Mouse (Mus musculus): Measurements from ENCODE around the gene Nfyb. TPM values are rescaled to one million over a fixed set of nuclear protein-coding genes. Genes with fewer than 3 reads are reported as not detected.

Nfyb gene
- polyA plus RNA-seq, 1 experiment: 114 TPM

DNA sequence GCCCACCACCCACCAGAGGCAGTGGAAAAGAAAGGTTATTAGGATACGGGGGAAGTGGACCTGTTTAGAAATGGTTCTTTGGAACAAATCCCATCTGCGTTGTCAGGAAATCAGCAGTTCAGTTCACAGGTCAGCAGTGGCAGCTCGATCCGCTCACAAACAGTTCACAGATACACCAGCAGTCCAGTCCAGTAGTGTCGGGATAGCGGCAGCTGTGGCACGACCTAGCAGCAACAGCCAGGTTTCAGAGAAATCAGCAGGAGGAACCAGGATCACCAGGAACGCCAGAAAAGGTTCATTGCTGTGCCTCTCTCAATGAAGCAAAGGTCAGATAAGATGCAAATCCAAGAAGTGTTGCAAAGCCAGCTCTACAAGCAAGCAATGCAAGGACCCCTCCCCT lies 42.5 kb upstream of the Nfyb start:
- Histone ChIP-seq H3K36me3 (ENCODE audit: control insufficient read depth, insufficient read depth, low read length, poor library complexity, severe bottlenecking) (no peaks in the 10 kb centered on the region), H3K4me3 (ENCODE audit: low read depth, low read length) (no peak overlapping the region), H3K27ac (ENCODE audit: insufficient read depth, low read length) (peak overlapping the region; percentile 32), H3K9ac (ENCODE audit: low read depth, poor library complexity, severe bottlenecking) (no peak overlapping the region), H3K27me3 (ENCODE audit: control insufficient read depth, insufficient read depth, low read length, poor library complexity, severe bottlenecking) (no peaks in the 10 kb centered on the region), H3K4me1 (ENCODE audit: control insufficient read depth, insufficient read depth, low read length) (peaks cover 9% of the 10 kb centered on the region), H3K9me3 (replicated peaks; ENCODE audit: control insufficient read depth, insufficient read depth, low read length, poor library complexity, severe bottlenecking) (0 out of 2 replicates have a peak, but pooled peaks cover 2% of the 10 kb centered on the region)
- TF ChIP-seq POLR2A (IDR thresholded peaks at IDR 0.05; ENCODE audit: insufficient read depth, low read length): no peak
- TF ChIP-seq CTCF (IDR thresholded peaks at IDR 0.05; ENCODE audit: low read depth, low read length): no peak
- TF ChIP-seq EP300 (IDR thresholded peaks at IDR 0.05; ENCODE audit: insufficient read depth, low read depth, low read length): no peak

DNA sequence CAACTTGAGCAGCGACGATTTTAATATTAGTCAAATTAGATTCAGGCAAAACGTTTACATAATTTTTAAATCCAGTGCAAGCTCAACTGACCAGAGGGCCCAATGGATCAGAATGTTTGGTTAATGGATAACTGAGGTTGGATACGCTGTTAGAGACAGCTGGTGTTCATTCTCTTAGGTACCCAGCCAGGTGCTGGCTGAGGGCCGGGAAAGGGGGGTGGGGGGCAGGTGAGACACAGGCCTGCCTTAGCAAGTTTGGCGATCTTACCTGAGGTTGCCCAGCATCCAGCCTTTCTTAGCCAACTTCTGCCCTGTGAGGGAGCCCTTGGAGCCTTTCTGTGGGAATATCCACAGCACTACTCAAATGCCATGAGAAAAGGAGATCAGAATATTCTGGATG lies 41.2 kb upstream of the Nfyb start:
- Histone ChIP-seq H3K36me3 (ENCODE audit: control insufficient read depth, insufficient read depth, low read length, poor library complexity, severe bottlenecking) (no peaks in the 10 kb centered on the region), H3K4me1 (ENCODE audit: control insufficient read depth, insufficient read depth, low read length) (peaks cover 7% of the 10 kb centered on the region), H3K27me3 (ENCODE audit: control insufficient read depth, insufficient read depth, low read length, poor library complexity, severe bottlenecking) (no peaks in the 10 kb centered on the region), H3K4me3 (ENCODE audit: low read depth, low read length) (no peak overlapping the region), H3K27ac (ENCODE audit: insufficient read depth, low read length) (no peak overlapping the region), H3K9ac (ENCODE audit: low read depth, poor library complexity, severe bottlenecking) (no peak overlapping the region), H3K9me3 (replicated peaks; ENCODE audit: control insufficient read depth, insufficient read depth, low read length, poor library complexity, severe bottlenecking) (0 out of 2 replicates have a peak, but pooled peaks cover 2% of the 10 kb centered on the region)
- TF ChIP-seq EP300 (IDR thresholded peaks at IDR 0.05; ENCODE audit: insufficient read depth, low read depth, low read length) (no peak), CTCF (IDR thresholded peaks at IDR 0.05; ENCODE audit: low read depth, low read length) (no peak), POLR2A (IDR thresholded peaks at IDR 0.05; ENCODE audit: insufficient read depth, low read length) (no peak)

DNA sequence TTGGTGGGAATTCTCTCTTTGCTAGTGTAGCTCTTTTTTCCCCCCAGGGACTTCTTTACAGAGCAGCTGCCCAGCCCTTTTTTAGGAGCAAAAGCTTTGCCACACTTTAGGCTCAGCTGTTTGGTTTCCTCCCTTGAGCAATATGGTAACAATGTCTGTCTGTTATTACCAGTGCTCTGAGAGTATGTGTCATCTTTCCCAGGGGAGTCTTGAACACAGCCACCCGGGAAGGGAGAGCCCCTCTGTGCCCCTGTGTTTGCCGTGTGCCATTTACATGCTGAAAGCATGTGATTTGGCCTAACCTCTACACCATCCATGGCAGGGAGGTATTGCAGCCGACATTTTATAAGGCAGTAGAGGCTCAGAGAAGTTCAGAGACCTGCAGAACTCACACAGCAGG lies 40.5 kb upstream of the Nfyb start:
- Histone ChIP-seq H3K27me3 (ENCODE audit: control insufficient read depth, insufficient read depth, low read length, poor library complexity, severe bottlenecking) (no peaks in the 10 kb centered on the region), H3K27ac (ENCODE audit: insufficient read depth, low read length) (no peak overlapping the region), H3K9ac (ENCODE audit: low read depth, poor library complexity, severe bottlenecking) (no peak overlapping the region), H3K4me1 (ENCODE audit: control insufficient read depth, insufficient read depth, low read length) (peaks cover 4% of the 10 kb centered on the region), H3K9me3 (replicated peaks; ENCODE audit: control insufficient read depth, insufficient read depth, low read length, poor library complexity, severe bottlenecking) (0 out of 2 replicates have a peak, but pooled peaks cover 2% of the 10 kb centered on the region), H3K36me3 (ENCODE audit: control insufficient read depth, insufficient read depth, low read length, poor library complexity, severe bottlenecking) (no peaks in the 10 kb centered on the region), H3K4me3 (ENCODE audit: low read depth, low read length) (no peak overlapping the region)
- TF ChIP-seq POLR2A (IDR thresholded peaks at IDR 0.05; ENCODE audit: insufficient read depth, low read length) (no peak), EP300 (IDR thresholded peaks at IDR 0.05; ENCODE audit: insufficient read depth, low read depth, low read length) (no peak), CTCF (IDR thresholded peaks at IDR 0.05; ENCODE audit: low read depth, low read length) (no peak)

DNA sequence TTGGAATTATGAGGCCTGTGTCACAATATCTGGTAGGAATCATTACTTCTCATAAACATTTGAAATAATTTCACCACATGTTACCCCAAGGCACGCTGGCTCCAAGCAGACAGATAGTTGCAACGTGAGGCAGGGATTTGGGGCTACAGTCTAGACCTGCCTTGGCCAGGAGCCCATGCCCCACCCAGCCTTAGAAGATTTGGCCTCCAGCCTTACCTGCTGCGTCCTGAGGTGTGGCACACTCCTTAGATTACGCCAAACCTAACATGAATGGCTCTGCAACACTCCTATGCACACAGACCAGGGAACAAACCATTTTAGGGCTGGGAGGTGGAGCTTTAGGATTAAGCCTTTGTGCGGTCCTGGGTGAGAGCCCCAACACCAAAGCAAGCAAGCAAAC lies 36.1 kb upstream of the Nfyb start:
- Histone ChIP-seq H3K4me1 (ENCODE audit: control insufficient read depth, insufficient read depth, low read length) (peaks cover 5% of the 10 kb centered on the region), H3K9me3 (replicated peaks; ENCODE audit: control insufficient read depth, insufficient read depth, low read length, poor library complexity, severe bottlenecking) (0 out of 2 replicates have a peak, but pooled peaks cover 2% of the 10 kb centered on the region), H3K9ac (ENCODE audit: low read depth, poor library complexity, severe bottlenecking) (no peak overlapping the region), H3K27ac (ENCODE audit: insufficient read depth, low read length) (no peak overlapping the region), H3K36me3 (ENCODE audit: control insufficient read depth, insufficient read depth, low read length, poor library complexity, severe bottlenecking) (no peaks in the 10 kb centered on the region), H3K27me3 (ENCODE audit: control insufficient read depth, insufficient read depth, low read length, poor library complexity, severe bottlenecking) (no peaks in the 10 kb centered on the region), H3K4me3 (ENCODE audit: low read depth, low read length) (no peak overlapping the region)
- TF ChIP-seq POLR2A (IDR thresholded peaks at IDR 0.05; ENCODE audit: insufficient read depth, low read length) (no peak), CTCF (IDR thresholded peaks at IDR 0.05; ENCODE audit: low read depth, low read length) (no peak), EP300 (IDR thresholded peaks at IDR 0.05; ENCODE audit: insufficient read depth, low read depth, low read length) (no peak)

DNA sequence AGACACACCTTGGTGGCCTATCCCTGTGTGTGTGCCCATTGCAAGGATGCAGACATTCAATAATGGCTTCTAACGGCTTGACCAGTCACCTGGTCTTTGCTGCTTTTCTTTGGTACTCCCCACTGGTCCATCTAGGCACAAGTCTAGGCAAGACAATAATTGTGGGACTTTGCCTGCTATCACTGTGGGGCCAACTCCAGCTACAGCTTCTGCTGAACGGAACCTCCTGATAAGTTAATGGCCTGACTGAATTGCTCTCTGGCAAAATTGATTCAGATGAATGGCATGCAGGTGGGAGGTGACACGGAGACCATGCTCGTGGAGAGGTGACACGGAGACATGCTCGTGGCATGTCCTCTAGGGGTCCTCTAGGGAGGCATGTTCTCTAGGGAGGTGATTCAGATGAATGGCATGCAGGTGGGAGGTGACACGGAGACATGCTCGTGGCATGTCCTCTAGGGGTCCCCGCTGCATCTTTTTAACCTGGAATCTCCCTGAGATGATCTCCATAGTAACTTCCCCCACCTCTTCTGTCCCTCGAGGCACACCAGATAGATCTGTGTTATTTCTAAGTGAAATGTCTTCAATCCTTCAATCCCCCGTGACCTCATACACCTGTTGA lies 34.5 kb upstream of the Nfyb start:
- Histone ChIP-seq H3K4me3 (ENCODE audit: low read depth, low read length) (no peak overlapping the region), H3K27ac (ENCODE audit: insufficient read depth, low read length) (peak overlapping the region; percentile 82), H3K4me1 (ENCODE audit: control insufficient read depth, insufficient read depth, low read length) (peaks cover 5% of the 10 kb centered on the region), H3K9ac (ENCODE audit: low read depth, poor library complexity, severe bottlenecking) (no peak overlapping the region), H3K36me3 (ENCODE audit: control insufficient read depth, insufficient read depth, low read length, poor library complexity, severe bottlenecking) (no peaks in the 10 kb centered on the region), H3K9me3 (replicated peaks; ENCODE audit: control insufficient read depth, insufficient read depth, low read length, poor library complexity, severe bottlenecking) (0 out of 2 replicates have a peak, but pooled peaks cover 2% of the 10 kb centered on the region), H3K27me3 (ENCODE audit: control insufficient read depth, insufficient read depth, low read length, poor library complexity, severe bottlenecking) (no peaks in the 10 kb centered on the region)
- TF ChIP-seq CTCF (IDR thresholded peaks at IDR 0.05; ENCODE audit: low read depth, low read length) (peak; percentile 13), POLR2A (IDR thresholded peaks at IDR 0.05; ENCODE audit: insufficient read depth, low read length) (no peak), EP300 (IDR thresholded peaks at IDR 0.05; ENCODE audit: insufficient read depth, low read depth, low read length) (peak; percentile 83)

DNA sequence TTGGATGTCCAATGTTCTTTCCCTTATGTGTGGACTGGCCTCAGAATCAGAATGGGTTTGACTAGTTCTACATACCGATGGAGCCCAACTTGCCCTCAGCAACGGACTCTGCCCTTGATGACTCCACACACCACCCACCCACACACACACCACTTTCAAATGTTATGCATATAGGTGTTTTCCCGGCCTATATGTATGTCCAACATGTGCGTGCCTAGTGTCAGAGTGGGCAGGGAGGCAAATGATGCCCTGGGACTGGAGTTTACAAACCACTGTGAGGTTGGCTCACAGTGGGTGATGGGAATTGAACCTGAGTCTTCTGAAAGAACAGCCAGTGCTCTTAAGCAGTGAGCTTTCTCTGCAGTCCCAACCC lies 33.2 kb upstream of the Nfyb start:
- Histone ChIP-seq H3K36me3 (ENCODE audit: control insufficient read depth, insufficient read depth, low read length, poor library complexity, severe bottlenecking) (no peaks in the 10 kb centered on the region), H3K27me3 (ENCODE audit: control insufficient read depth, insufficient read depth, low read length, poor library complexity, severe bottlenecking) (no peaks in the 10 kb centered on the region), H3K9me3 (replicated peaks; ENCODE audit: control insufficient read depth, insufficient read depth, low read length, poor library complexity, severe bottlenecking) (0 out of 2 replicates have a peak, but pooled peaks cover 1% of the 10 kb centered on the region), H3K4me3 (ENCODE audit: low read depth, low read length) (no peak overlapping the region), H3K4me1 (ENCODE audit: control insufficient read depth, insufficient read depth, low read length) (peaks cover 5% of the 10 kb centered on the region), H3K27ac (ENCODE audit: insufficient read depth, low read length) (no peak overlapping the region; the same call in 1 of the 2 replicates), H3K9ac (ENCODE audit: low read depth, poor library complexity, severe bottlenecking) (no peak overlapping the region)
- TF ChIP-seq EP300 (IDR thresholded peaks at IDR 0.05; ENCODE audit: insufficient read depth, low read depth, low read length): no peak

All from ES-Bruce4 (cell line).